Mouse (Mus musculus) liver, adult 2 months (tissue): Measurements from ENCODE around the gene Umps.

Source experiments
- CTCF ChIP-seq: fragments of 200-500 bp; IDR thresholded peaks from 2 replicates; pipeline ENCODE4 v1.5.1; 2011; ENCODE audit warnings: low read depth, low read length, control low read depth
- POLR2A ChIP-seq: fragments of 200-500 bp; IDR thresholded peaks from 2 replicates; pipeline ENCODE4 v1.6.1; 2011; ENCODE audit warnings: low read length, control low read depth; ENCODE audit not compliant: insufficient read depth; ENCODE audit errors: extremely low read depth

- TF ChIP-seq CTCF: no peak
- TF ChIP-seq POLR2A: no peak
Measured at GRCm38 (mm10) chr16:33990712-33991111, 23.9 kb upstream of the Umps start.
